Mouse (Mus musculus) kidney, postnatal 10 days (tissue): ENCODE measurements around the gene Gm28035.
A peak's percentile ranks its signal among the peaks of the same experiment; 100 is the strongest.

Experiments used
- DNase-seq: peaks from one replicate; pipeline ENCODE4 v3.0.0; 2021; ENCODE audit warnings: mixed read lengths

Gm28035 gene

DNA sequence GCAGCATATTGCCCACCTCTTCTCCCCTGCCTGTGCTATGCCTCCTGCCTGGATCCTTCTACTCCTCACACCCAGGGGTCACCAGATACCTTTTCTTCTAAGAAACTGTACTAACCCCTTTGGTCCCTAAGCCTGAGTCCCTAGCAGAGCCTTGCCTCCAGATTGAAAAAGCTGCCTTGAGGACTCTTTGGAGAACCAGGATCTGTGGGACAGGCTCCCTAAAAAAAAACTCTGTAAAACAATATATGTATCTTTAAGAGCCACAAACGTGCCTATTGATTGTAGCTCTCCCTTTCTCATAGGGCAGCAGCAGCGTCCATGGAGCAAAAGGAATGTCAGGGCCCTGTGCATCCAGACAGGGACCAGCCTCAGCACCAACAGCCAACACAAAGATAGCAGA is at the start of gene Gm28035:
Gene Gm28035, plus strand, starts transcription at position 301 of the 400 bp plus-strand sequence.
- no peak for DNase-seq

DNA sequence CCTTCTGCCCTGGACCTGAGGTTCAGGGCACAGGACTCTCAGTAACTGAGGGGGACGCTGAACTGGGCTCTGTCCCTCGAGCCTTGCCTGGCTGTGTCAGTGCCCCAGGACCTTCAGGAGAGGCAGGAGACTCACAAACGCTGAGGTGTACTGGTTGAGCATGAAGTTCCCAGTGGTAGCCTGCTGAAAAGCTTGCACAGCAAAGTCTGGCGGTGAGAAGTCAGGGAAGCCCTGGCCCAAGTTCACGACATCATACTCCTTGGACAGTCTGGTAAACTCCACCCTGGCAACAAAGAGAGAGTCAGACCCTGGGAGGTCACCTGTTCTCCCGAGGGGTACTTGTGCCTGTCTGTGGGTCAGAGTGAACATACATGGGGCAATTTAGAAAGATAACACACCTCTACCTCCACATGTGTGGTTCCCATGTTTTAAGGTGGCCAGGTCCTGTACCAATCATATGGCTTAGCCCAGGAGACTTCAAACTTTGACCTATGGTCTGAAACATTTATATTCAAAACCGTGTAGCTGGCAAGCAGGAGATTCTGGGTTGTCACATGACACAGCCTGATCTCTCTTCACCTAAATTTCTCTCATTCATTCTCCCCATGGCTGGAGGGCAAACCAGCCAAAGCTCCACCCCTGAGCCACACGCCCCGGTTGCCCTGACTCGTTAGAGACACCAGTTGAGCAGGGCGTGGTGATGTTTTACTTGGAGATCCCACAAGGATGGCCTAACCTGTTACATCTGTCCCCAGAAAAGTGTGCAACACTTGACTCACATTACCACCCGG is 48.4 kb upstream of the Gm28035 start:
- DNase-seq, result peak; percentile 36

GRCm38 (mm10) chr2:30194656-30195055 is 45.7 kb upstream of the Gm28035 start:
- no peak for DNase-seq

GRCm38 (mm10) chr2:30198021-30198420 is 42.3 kb upstream of the Gm28035 start:
- peak; percentile 40 for DNase-seq

DNA sequence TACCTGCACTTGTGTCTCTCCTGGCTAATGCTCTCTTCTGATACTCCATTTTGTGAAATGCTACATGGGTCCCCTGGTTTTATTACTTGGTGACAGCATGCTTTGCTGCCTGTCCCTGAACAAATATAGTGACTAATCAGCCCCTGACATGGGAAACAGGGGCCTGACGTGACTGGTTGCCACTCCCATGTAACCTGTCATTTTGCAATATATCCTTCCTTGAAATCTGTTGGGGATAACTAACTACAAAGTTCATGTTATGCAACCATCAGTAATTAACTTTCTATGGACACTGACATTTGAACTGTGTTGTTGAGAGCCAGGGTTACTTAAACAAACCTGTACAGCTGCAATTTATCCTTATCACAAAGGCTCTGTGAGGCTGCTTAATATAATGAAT is 40.4 kb upstream of the Gm28035 start:
- DNase-seq, result no peak

GRCm38 (mm10) chr2:30200388-30200925 is 39.9 kb upstream of the Gm28035 start:
- no peak for DNase-seq

DNA sequence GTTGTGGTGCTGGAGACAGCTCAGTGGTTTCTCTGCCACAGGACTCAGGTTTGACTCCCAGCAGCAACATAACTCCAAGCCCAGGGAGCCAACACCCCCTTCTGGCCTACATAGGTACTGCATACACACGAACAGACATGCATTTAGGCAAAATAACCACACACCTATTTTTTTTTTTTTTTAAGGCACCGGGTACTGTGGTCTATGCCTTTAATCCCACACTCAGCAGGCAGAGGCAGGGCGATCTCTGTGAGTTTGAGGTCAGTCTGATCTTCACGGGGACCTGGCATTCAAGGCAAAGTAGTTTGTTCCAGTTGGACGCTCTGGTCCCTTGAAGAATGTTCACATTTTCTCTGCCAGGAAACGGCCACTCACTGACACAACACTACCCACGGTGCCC is 36.9 kb upstream of the Gm28035 start:
- DNase-seq, result peak; percentile 30

DNA sequence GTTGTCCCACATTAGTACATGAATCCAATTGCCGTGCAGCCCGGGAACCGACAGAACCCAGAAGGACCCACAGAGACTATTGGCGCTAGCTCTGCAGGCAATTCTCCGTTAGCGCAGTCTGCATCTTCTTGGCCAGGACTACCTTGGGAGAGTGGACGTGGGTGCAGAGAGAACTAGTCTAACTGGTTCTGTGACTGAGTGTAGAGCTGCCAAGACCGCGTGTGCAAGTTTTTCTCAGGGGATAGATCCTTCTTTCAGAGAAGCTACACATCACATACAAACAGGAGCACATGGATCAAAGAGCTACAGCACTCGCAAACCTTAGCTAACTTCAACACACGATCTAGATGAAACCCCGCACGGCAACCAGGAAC is 35.1 kb upstream of the Gm28035 start:
- DNase-seq, result peak; percentile 59

DNA sequence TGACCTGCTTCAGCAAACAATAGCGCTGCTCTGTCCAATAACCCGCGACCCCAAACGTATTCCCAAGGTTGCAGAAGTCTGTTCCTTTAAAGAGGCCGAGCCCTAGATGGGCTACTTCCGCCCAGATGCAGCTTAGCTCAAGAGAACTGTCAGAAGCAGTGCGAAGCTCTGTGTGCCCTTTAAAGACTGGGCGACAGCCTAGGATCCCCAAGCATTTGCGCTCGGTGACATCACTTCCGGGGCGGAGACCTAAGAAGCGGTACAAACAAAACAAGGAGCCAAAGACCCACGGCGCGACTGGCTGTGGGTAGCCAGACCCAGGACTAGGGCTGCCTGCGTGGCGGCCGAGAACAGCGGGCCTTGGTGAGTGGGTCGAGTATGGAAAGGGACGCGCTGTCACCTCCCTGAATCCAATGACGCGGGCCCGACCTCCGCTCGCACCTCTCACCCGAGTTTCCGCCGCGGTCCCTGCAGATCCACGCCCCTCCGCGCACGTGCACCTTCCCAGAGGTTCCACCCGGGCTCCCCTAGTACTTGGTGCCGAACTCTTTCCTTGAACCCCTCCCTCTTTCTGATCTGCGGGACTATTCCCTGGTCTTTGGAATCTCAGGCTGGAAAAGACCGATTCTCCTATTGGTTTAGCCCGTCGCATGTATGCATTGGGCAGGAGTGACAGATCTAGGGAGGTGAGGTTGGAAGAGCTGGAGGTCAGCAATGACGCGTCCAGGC is 34.6 kb upstream of the Gm28035 start, which contains the start of gene Kyat1:
Gene Kyat1, minus strand, starts transcription at position 219 of the 729 bp plus-strand sequence.
- peak; percentile 97 for DNase-seq

DNA sequence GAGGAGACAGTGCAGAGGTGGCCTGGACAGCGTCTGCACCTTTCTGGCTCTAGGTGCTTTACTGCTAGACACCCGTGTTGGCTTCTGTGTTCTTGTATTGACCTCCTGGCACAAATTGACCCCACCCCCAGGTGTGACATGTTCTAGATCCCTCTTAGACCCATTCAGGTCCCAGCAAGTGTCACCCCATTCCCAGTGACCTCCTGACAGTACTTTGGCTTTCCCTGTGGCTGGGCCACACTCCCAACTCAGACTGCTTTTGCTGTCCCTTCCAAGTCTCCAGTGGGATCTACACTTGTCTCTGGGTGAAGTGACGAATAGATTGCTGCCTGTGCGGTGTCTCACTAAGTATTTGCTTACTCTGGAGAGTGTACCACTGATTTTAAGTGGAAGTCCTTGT is 33.0 kb upstream of the Gm28035 start:
- DNase-seq, result no peak

DNA sequence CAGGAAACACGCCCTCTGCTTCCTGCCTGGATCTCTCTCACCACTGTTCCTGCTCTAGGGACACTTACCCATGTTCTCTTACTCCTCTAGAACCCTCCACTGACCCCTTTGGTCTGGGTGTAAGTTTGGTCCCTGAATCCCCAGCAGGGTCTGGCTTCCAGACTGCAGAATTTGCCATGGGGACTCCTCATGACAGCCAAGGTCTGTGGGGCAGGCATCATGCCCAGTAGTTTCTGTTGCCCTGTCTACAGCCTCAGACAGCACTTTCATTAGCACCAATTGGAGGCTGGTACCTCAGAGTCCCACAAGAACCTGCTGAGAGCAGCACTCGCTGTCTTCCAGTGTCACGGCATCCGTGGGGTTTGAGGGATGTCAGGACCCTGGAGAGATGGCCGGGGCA is 32.5 kb upstream of the Gm28035 start:
- no peak for DNase-seq

- DNase-seq, result no peak
These were observed 28.8 kb upstream of the Gm28035 start for GRCm38 (mm10) chr2:30211408-30212168.

DNA sequence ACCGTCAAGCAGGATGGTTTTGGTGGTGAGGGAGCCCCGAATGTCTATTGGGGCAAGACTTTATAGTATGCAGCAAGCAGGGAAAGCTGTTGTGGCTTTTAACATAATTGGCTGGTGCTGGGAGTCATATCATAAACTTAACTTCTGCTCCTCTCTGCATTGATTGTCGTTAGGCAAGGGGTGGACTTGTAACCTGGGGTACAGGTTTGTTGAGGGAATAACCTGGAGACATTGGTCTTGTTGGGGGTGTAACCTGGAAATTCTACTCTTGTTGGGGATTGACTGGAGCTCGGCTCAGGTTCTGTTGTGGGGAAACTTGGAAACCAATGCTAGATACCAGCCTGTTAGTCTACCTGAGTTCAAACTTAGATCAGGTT is 28.2 kb upstream of the Gm28035 start:
- no peak for DNase-seq

GRCm38 (mm10) chr2:30212951-30213350 is 27.4 kb upstream of the Gm28035 start:
- DNase-seq, result no peak

DNA sequence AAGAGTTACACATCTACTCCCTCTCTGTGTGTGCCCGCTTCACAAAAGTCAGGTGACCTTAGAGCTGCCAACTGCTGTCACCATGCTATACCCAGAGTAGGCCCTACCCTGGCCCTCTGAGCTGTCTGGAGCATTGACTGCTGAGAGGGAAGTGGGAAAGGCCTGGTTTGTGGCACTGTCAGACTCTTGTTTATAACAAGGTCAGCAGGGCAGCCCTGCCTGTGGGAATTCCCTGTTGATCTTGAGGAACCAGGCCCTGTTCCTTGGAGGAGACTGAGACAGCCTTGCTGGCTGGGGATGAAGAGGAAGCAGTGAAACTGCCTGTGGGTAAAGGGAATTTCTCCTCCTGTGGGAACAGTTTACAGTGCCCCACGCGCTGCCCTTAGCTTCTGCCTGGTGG is 25.6 kb upstream of the Gm28035 start:
- DNase-seq, result no peak

GRCm38 (mm10) chr2:30215493-30215892 is 24.9 kb upstream of the Gm28035 start:
- DNase-seq, result no peak

- DNase-seq, result no peak
These were observed 24.1 kb upstream of the Gm28035 start for GRCm38 (mm10) chr2:30216293-30216692.

DNA sequence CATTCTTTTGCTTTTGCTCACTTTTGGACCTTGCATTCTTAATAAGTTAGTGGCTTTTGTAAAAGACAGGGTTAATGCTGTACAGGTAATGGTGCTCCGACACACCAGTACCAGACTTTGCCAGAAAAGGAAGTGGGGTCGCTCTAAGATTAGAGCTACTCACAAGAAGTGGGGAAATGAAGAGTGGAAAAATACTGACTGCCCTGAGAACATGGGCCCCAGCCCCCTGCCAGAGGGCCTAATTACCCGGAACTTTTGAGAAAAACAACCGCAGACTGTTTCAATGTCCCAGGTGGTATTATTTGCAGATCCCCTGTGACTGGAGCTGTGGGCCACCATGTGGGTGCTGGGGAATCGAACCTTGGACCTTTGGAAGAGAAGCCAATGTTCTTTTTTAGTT is 4.8 kb upstream of the Gm28035 start:
- no peak for DNase-seq

DNA sequence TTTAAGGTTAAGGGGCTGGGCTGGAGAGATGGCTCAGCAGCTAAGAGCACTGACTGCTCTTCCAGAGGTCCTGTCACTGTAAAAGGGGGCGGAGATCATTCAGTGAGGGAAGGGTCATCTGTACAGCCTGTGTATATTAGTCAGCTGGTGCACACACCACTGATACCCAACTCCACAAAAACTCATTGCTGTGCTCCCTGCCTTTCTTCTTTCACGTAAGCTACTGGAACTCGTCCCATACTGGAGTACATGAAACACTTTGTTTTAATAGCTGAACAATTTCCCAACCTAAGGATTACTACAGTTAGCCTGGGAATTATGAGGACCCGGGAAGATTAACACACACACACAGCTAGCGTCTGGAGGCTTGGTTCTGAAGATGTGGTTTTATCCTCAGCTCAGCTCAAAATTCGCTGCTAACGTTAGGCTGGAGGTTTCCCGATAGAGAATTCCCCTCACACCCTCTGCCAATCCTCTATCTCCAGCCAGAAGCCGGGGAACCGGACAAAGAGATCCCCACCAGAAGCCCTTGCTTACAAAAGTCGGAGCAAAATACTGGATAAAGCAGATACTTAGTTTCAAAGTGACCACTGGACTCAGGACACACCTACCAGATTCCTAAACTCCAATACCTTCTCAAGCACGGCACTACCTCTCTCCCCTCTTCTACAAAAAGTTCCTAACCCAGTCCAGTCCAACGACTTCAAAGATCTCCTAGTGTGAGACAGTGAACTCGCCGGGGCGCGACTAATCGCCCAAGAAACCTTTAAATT is 3.8 kb upstream of the Gm28035 start:
- no peak for DNase-seq

- peak; percentile 100 for DNase-seq
These were observed 3.0 kb upstream of the Gm28035 start, which contains the start of gene Lrrc8a for GRCm38 (mm10) chr2:30237199-30237880. Gene Lrrc8a (plus strand): TSS chr2:30237715.

- peak; percentile 87 for DNase-seq
These were observed 2.5 kb upstream of the Gm28035 start for GRCm38 (mm10) chr2:30237881-30238280.
